Mouse (Mus musculus) limb, embryonic 12.5 days (tissue): Measurements from ENCODE around the gene 4833439L19Rik. TPM values are rescaled to one million over a fixed set of nuclear protein-coding genes. Genes with fewer than 3 reads are reported as not detected.

ENCODE experiments used
- ATAC-seq: fragments of 200-750 bp; cut with Nextera tagmentation; 2 replicates; pipeline ENCODE4 v1.8.0; 2017; ENCODE audit warnings: low read depth, moderate TSS enrichment; ENCODE audit not compliant: insufficient number of reproducible peaks, insufficient read depth, low FRiP score, low TSS enrichment
- H3K27ac ChIP-seq: fragments of 300-500 bp; sonication (generic); 2 replicates; pipeline ENCODE4 v1.5.1; 2016; ENCODE audit warnings: mild to moderate bottlenecking, moderate library complexity
- H3K27me3 ChIP-seq: fragments of 300-500 bp; sonication (generic); 2 replicates; pipeline ENCODE4 v1.6.1; 2016; ENCODE audit warnings: mild to moderate bottlenecking, moderate library complexity
- H3K36me3 ChIP-seq: fragments of 300-500 bp; sonication (generic); 2 replicates; pipeline ENCODE4 v1.6.1; 2016; ENCODE audit warnings: mild to moderate bottlenecking, moderate library complexity
- H3K4me1 ChIP-seq: fragments of 300-500 bp; sonication (generic); replicated peaks from 2 replicates; pipeline ENCODE4 v1.6.1; 2016
- H3K4me2 ChIP-seq: fragments of 300-500 bp; sonication (generic); 2 replicates; pipeline ENCODE4 v1.6.1; 2016; ENCODE audit warnings: mild to moderate bottlenecking, moderate library complexity
- H3K4me3 ChIP-seq: fragments of 300-500 bp; sonication (generic); replicated peaks from 2 replicates; pipeline ENCODE4 v1.5.1; 2016; ENCODE audit warnings: mild to moderate bottlenecking
- H3K9ac ChIP-seq: fragments of 300-500 bp; sonication (generic); replicated peaks from 2 replicates; pipeline ENCODE4 v1.6.1; 2016; ENCODE audit warnings: mild to moderate bottlenecking, moderate library complexity
- H3K9me3 ChIP-seq: fragments of 300-500 bp; sonication (generic); 2 replicates; pipeline ENCODE4 v1.6.1; 2016; ENCODE audit warnings: mild to moderate bottlenecking, moderate library complexity
- WGBS: fragments of 180-500 bp; shearing (Covaris S2); methylation state at CpG from one replicate; pipeline ENCODE4 v1.1.7; 2016; 5-methylcytosine and 5-hydroxymethylcytosine counted together
- microRNA-seq: library from miRNA; unstranded; fragments of <30 nt; microRNA quantifications from one replicate; pipeline ENCODE4, GENCODE M21; 2017
- polyA plus RNA-seq: library from polyadenylated mRNA; unstranded; fragments of >200 nt; fragmentation: Nextera tagmentation; extraction: Ambion mirVana; gene quantifications from 2 replicates; pipeline ENCODE4 v1.2.1, GENCODE M21; 2016

The 4833439L19Rik gene
- polyA plus RNA-seq, 1 experiment from 2014 or later, result 151 TPM

DNA sequence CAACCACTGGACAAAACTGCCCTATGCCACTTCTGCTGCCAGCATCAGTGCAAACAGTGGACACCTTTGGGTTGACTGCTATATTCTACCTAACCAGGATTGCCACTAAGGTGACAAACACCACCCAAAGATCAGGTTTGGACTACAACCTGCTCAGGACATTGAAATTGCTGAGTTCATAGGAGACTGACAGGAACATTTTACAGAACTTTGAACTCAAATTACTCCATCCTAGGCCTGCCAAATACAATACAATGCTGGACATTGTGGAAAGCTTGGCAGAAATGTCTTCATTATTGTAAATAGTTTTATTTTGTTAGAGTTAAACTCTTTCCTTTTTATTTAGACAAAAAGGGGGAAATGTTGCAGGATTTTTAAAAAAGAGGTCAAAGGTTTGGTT lies 44.1 kb downstream of the 4833439L19Rik start:
- H3K36me3 ChIP-seq, result peaks cover 27% of the 10 kb centered on the region
- ATAC-seq, result no peak
- no peak overlapping the region for H3K4me3 ChIP-seq
- H3K4me2 ChIP-seq, result no peak overlapping the region
- no peak overlapping the region for H3K27ac ChIP-seq
- no peaks in the 10 kb centered on the region for H3K4me1 ChIP-seq
- no peaks in the 10 kb centered on the region for H3K27me3 ChIP-seq
- no peak overlapping the region for H3K9ac ChIP-seq
- no peaks in the 10 kb centered on the region for H3K9me3 ChIP-seq

DNA sequence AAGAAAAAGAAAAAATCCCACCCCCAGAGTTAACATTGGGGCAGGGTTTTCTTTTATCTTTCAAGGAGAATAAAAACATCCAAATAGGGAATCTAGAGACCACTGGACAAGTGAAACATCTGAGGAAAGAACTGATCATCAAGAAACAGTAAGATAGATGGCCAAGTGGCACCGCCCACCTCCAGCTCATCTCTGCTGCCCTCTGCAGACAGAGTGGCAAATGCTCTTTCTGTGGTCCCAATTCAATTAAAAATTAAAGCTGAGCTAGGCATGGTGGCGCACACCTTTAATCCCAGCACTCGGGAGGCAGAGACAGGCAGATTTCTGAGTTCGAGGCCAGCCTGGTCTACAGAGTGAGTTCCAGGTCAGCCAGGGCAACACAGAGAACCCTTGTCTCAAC lies 45.0 kb downstream of the 4833439L19Rik start:
- H3K27ac ChIP-seq, result no peak overlapping the region
- no peak overlapping the region for H3K4me3 ChIP-seq
- no peaks in the 10 kb centered on the region; the same call in 1 of the 2 replicates for H3K9me3 ChIP-seq
- H3K36me3 ChIP-seq, result peaks cover 24% of the 10 kb centered on the region
- H3K9ac ChIP-seq, result no peak overlapping the region
- H3K27me3 ChIP-seq, result no peaks in the 10 kb centered on the region
- H3K4me2 ChIP-seq, result no peak overlapping the region
- WGBS, result 93% methylated on average over 4 of the region's 4 CpGs
- ATAC-seq, result no peak
- H3K4me1 ChIP-seq, result no peaks in the 10 kb centered on the region

DNA sequence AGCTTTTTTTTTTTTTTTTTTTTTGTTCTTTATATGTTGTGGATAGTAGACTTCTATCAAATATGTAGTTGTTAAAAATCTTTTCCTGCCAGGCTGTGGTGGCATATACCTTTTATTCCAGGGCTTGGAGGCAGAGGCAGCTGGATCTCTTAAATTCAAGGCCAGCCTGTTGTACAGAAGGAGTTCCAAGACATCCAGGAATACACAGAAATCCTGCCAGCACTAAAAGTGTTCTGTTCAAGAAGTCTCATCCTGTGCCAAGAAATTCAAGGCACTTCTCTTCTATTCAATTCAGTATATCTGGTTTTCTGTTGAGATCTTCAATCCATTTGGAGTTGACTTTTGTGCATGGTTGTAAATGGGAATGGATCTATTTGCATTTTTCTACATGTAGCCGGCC lies 59.3 kb downstream of the 4833439L19Rik start:
- ATAC-seq, result no peak
- no peak overlapping the region for H3K27ac ChIP-seq
- H3K36me3 ChIP-seq, result peaks cover 8% of the 10 kb centered on the region; the same call in 1 of the 2 replicates
- 92% methylated on average over 1 of the region's 1 CpGs for WGBS
- peaks cover 11% of the 10 kb centered on the region for H3K4me1 ChIP-seq
- no peaks in the 10 kb centered on the region for H3K9me3 ChIP-seq
- no peak overlapping the region for H3K4me2 ChIP-seq
- 0 out of 2 replicates have a peak, but pooled peaks cover 3% of the 10 kb centered on the region for H3K27me3 ChIP-seq
- no peak overlapping the region for H3K4me3 ChIP-seq
- no peak overlapping the region for H3K9ac ChIP-seq

DNA sequence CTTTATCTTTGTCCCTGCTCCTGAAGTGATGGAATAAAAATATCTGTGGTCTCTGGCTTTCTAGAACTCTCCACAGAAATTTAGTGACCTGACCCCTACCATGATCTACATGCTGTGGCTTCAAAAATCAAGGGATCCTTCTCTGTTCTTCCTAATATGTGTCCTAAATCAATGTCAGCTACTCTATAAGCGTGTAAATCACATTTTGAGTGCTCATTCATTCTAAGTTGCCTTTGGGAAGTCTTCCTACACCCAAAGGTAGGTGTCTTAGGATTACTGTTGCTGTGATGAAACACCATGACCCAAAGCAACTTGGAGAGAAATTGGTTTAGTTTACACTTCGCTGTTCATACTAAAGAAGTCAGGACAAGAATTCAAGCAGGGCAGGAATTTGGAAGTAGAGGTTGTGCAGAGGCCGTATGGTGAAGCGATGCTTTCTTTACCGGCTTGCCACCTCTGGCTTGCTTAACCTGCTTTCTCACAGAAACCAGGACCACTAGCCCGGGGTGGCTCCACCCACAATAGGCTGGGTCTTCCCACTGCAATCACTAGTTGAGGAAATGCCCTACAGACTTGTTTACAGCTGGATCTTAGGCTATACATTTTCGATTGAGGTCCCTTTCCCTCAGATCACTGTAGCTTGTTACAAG lies 60.5 kb downstream of the 4833439L19Rik start:
- no peaks in the 10 kb centered on the region for H3K9me3 ChIP-seq
- peak overlapping the region; percentile 78 for H3K4me3 ChIP-seq
- ATAC-seq, result no peak
- H3K4me1 ChIP-seq, result peaks cover 11% of the 10 kb centered on the region
- H3K36me3 ChIP-seq, result peaks cover 8% of the 10 kb centered on the region; the same call in 1 of the 2 replicates
- H3K27me3 ChIP-seq, result 0 out of 2 replicates have a peak, but pooled peaks cover 3% of the 10 kb centered on the region
- peak overlapping the region; percentile 85; the same call in 1 of the 2 replicates for H3K27ac ChIP-seq
- H3K9ac ChIP-seq, result peak overlapping the region; percentile 86
- 25% methylated on average over 7 of the region's 7 CpGs for WGBS
- peak overlapping the region; percentile 87 for H3K4me2 ChIP-seq

DNA sequence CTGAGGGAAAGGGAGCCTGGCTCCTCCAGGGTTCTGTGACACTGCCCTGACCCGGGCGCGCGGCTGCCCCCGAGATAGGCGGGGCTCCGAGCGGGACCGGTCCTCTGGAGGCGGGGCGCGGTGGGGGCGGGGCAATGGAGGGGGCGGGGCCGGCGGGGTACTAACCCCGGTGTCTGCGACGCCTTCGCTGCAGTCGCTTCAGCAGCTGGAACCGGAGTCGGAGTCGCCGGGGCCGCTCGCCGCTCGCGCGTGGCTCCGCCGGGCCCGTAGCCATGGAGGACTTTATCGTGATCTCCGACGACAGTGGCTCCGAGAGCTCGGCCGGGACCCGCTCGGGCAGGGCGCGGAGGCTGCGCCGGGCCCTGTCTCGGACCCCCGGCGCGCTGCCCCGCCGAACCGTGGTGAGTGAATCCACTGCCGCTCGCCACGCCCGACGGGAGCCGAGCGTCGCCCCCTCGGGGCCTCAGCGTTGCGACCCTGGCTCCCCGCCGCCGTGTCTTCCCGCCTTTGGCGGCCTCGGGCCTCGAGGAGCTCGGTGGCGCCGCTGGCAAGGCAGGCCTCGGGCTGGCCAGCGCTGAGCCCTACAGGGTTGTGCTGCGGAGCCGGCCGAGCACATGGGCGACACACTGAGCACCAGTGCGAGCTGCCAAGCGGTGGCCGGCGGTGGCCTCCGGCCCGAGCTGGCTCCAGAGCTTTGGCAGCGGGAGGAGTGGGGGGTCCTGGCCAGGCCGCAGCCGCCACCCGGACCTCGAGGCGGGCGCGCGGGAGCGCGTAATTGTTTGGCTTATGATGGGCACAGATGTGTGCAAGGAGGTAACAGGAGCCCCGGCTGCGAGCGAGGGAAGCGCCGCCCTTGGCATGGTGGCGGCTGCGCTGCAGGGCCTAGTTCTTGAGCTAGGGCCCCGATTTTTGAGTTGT lies 61.4 kb downstream of the 4833439L19Rik start, which contains the start of gene Simc1:
Gene Simc1, plus strand, starts transcription at position 176 of the 918 bp plus-strand sequence.
- H3K9me3 ChIP-seq, result no peaks in the 10 kb centered on the region
- H3K4me1 ChIP-seq, result peaks cover 11% of the 10 kb centered on the region
- peak; percentile 88 for ATAC-seq
- peaks cover 8% of the 10 kb centered on the region; the same call in 1 of the 2 replicates for H3K36me3 ChIP-seq
- WGBS, result under 1% methylated on average over 105 of the region's 105 CpGs
- peak within 1 kb of the TSS; percentile 85 for H3K27ac ChIP-seq
- peak within 1 kb of the TSS; percentile 78 for H3K4me3 ChIP-seq
- H3K4me2 ChIP-seq, result peak within 1 kb of the TSS; percentile 87
- H3K27me3 ChIP-seq, result 0 out of 2 replicates have a peak, but pooled peaks cover 3% of the 10 kb centered on the region
- H3K9ac ChIP-seq, result peak within 1 kb of the TSS; percentile 86

DNA sequence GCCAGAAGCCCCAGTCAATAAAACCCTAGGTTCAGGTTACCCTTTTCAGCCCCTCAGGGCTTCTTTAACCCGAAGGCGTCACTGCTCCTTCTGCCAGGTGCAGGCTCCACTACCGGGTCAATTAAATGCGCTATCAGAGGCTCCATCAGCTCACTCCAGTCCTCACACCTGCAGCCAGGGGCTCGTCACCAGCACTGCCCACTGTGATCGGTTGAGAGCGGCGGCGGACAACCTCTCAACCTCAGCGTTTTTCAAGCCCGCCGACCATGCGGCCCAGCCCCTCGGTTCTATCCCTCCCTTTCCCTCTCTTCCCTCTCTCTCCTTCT lies 62.0 kb downstream of the 4833439L19Rik start:
- under 1% methylated on average over 14 of the region's 14 CpGs for WGBS
- H3K9ac ChIP-seq, result peak overlapping the region; percentile 86
- H3K27me3 ChIP-seq, result 0 out of 2 replicates have a peak, but pooled peaks cover 3% of the 10 kb centered on the region
- H3K27ac ChIP-seq, result no peak overlapping the region
- peak overlapping the region; percentile 78 for H3K4me3 ChIP-seq
- H3K9me3 ChIP-seq, result no peaks in the 10 kb centered on the region
- H3K4me1 ChIP-seq, result peaks cover 11% of the 10 kb centered on the region
- peaks cover 5% of the 10 kb centered on the region; the same call in 1 of the 2 replicates for H3K36me3 ChIP-seq
- H3K4me2 ChIP-seq, result peak overlapping the region; percentile 87
- ATAC-seq, result peak; percentile 79

DNA sequence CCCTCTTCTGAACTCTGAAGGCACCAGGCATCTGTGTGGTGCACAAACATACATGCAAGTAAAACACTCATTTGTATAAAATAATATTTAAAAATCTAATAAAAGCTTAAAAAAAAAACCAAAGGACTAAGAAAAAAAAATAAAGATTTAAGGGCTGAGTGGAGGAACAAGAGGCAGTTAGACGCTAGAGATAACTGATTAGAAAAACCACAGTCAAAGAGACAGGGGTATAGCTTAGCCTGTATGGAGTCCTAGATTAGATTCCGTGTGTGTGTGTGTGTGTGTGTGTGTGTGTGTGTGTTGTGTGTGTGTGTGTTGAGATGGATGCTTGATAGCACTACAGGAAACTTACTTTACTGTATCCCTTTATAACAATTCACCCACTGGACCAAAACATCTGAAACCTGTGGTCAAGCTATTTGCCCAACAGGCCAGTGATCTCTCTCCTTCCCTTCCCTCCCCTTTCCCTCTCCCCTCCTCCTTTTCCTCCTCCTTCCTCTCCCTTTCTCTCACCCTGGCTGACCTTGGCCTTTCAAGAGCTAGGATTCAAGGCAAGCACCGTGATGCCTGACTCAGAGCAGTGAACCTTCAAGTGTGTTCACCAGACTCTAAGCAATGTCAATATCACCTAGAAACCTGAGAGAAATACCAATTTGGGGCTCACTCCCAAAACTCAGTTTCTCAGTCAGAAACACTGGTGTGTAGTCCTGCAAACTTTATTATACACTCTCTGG lies 63.1 kb downstream of the 4833439L19Rik start:
- H3K36me3 ChIP-seq, result peaks cover 2% of the 10 kb centered on the region; the same call in 1 of the 2 replicates
- H3K4me2 ChIP-seq, result no peak overlapping the region
- WGBS, result 56% methylated on average over 3 of the region's 3 CpGs
- peaks cover 11% of the 10 kb centered on the region for H3K4me1 ChIP-seq
- H3K9me3 ChIP-seq, result no peaks in the 10 kb centered on the region
- H3K9ac ChIP-seq, result no peak overlapping the region
- no peak for ATAC-seq
- no peak overlapping the region for H3K4me3 ChIP-seq
- H3K27me3 ChIP-seq, result 0 out of 2 replicates have a peak, but pooled peaks cover 3% of the 10 kb centered on the region
- H3K27ac ChIP-seq, result no peak overlapping the region

DNA sequence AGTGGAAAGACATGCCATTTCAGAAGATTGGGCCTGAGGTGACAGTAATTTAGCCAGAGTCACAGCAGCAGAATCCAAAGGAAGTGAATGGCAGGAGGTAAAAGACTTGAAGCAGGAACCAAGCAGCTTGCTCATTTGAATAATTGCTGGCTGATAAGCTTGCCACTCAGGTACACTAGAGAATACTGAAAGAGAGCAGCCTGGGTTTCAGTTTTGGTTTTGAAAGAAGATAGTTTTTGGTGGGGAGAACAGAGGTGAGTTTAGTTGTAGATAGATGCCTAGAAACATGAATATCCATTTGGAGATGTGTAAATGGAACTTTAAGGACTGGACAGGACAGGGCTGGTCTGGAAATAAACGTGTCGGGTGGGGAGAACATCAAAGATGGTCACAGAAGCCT lies 63.9 kb downstream of the 4833439L19Rik start:
- Histone ChIP-seq H3K9ac (no peak overlapping the region), H3K36me3 (no peaks in the 10 kb centered on the region; the same call in 1 of the 2 replicates), H3K27ac (no peak overlapping the region), H3K27me3 (0 out of 2 replicates have a peak, but pooled peaks cover 3% of the 10 kb centered on the region), H3K4me3 (no peak overlapping the region), H3K4me1 (peaks cover 11% of the 10 kb centered on the region), H3K4me2 (no peak overlapping the region), H3K9me3 (no peaks in the 10 kb centered on the region)
- 67% methylated on average over 2 of the region's 2 CpGs for WGBS
- no peak for ATAC-seq

Small RNAs within 50 kb of the gene (microRNA-seq; reads per million reads assigned to microRNA genes)
- not detected for gene Gm24195

Other genes starting within 250 kb of the 4833439L19Rik start
- gene Cplx2, start 194.1 kb downstream of the 4833439L19Rik start, polyA plus RNA-seq, result 3.0 and 3.1 TPM in 2 replicates
- 145 and 151 TPM in 2 replicates for gene Thoc3, start 96.6 kb downstream of the 4833439L19Rik start, polyA plus RNA-seq
- 18.5 and 19.9 TPM in 2 replicates for gene Simc1, start 61.7 kb downstream of the 4833439L19Rik start, polyA plus RNA-seq
- 38.8 and 39.6 TPM in 2 replicates for gene Arl10, start 9.6 kb upstream of the 4833439L19Rik start, polyA plus RNA-seq
- gene Nop16, start 24.7 kb upstream of the 4833439L19Rik start, polyA plus RNA-seq, result 87.5 and 90.1 TPM in 2 replicates
- 168 and 173 TPM in 2 replicates for gene Higd2a, start 24.8 kb upstream of the 4833439L19Rik start, polyA plus RNA-seq
- 17.2 and 18.2 TPM in 2 replicates for gene Cltb, start 45.9 kb upstream of the 4833439L19Rik start, polyA plus RNA-seq
- gene Faf2, start 56.3 kb upstream of the 4833439L19Rik start, polyA plus RNA-seq, result 88.8 and 94.4 TPM in 2 replicates
- gene Rnf44, start 128.5 kb upstream of the 4833439L19Rik start, polyA plus RNA-seq, result 70.0 and 71.8 TPM in 2 replicates
- gene Cdhr2, start 136.0 kb upstream of the 4833439L19Rik start, polyA plus RNA-seq, result 0.05 and 0.08 TPM in 2 replicates
- gene Gprin1, start 184.4 kb upstream of the 4833439L19Rik start, polyA plus RNA-seq, result 0.45 and 0.51 TPM in 2 replicates
- not detected in 2 replicates for gene Sncb, start 201.2 kb upstream of the 4833439L19Rik start, polyA plus RNA-seq
- gene Eif4e1b, start 218.6 kb upstream of the 4833439L19Rik start, polyA plus RNA-seq, result not detected in 2 replicates
- 3.8 and 4.1 TPM in 2 replicates for gene Tspan17, start 223.9 kb upstream of the 4833439L19Rik start, polyA plus RNA-seq